ENCODE assay signal across 8 mouse cellular contexts in genomic region chr2:51914944-51915680, GRCm38 (mm10). TPM values are rescaled to one million over a fixed set of nuclear protein-coding genes. Genes with fewer than 3 reads are reported as not detected.
DNase-seq lines count a peak whose midpoint lies in the region; ATAC-seq lines count a peak whose summit lies in the region.

No protein-coding gene starts in this region.

- 11% methylated on average over 5 of the region's 5 CpGs for WGBS in large intestine, adult 2 months

- ATAC-seq in erythroblast, adult 5-6 weeks (replicated peaks; ENCODE audit: low FRiP score, poor library complexity, severe bottlenecking) = no peak

- DNase-seq in MEL-GATA-1-ER (ENCODE audit: extremely low read depth, low read depth) = peak; percentile 52
- peak; percentile 89 for DNase-seq in brain, adult 2 months (ENCODE audit: low read depth, low spot score)
- DNase-seq in fat pad, adult 2 months (ENCODE audit: extremely low read depth, low read depth, low spot score) = peak; percentile 16
- peak; percentile 63 to 68 for DNase-seq in heart, postnatal 36 days
- peak; percentile 32 for DNase-seq in large intestine, adult 2 months (ENCODE audit: low read depth, low spot score)
- DNase-seq in lung, postnatal 10 days = peak; percentile 84
- peak; percentile 22 for DNase-seq in retina, adult 2 months (ENCODE audit: low read depth, low spot score)

- intact Hi-C loops in heart, postnatal 36 days (cut with DNase I) = loop anchor here (2.0 to 10.0 kb wide), 2 partner anchors 770 to 1608 kb away; partner anchors contain the start of gene Rnd3

RNA-seq across cellular contexts. Expression of gene Rbm43, which starts 19.9 kb away (rescaled TPM):
- 1 to 10 TPM; 3.4 to 5.1 TPM for total RNA-seq in heart, postnatal 36 days (2021)
- 5.2 TPM in 2 replicates for polyA plus RNA-seq in large intestine, adult 2 months (2012; rRNA removed)
- total RNA-seq in erythroblast, adult 5-6 weeks (2015; ENCODE audit: low replicate concordance) = 13.3 and 25.7 TPM in 2 replicates
- 12.5 and 16.9 TPM in 2 replicates for total RNA-seq in erythroblast, adult 5-6 weeks (2017; ENCODE audit: low replicate concordance)

RNA-seq across cellular contexts. Expression of gene Nmi, which starts 58.2 kb away (rescaled TPM):
- 1 to 10 TPM; 7.0 to 7.9 TPM for total RNA-seq in heart, postnatal 36 days (2021)
- polyA plus RNA-seq in large intestine, adult 2 months (2012; rRNA removed) = 18.8 and 24.8 TPM in 2 replicates
- total RNA-seq in erythroblast, adult 5-6 weeks (2015; ENCODE audit: low replicate concordance) = 2.3 and 17.1 TPM in 2 replicates
- 10.8 and 30.0 TPM in 2 replicates for total RNA-seq in erythroblast, adult 5-6 weeks (2017; ENCODE audit: low replicate concordance)

Comparison
In these comparisons a context has a peak if more than half of its experiments do, and no peak if none do; other contexts are left out.
1. DNase-seq: peak in every context shown above with its lines; median percentile 89 in brain, adult 2 months; 84 in lung, postnatal 10 days; 66 in heart, postnatal 36 days; 52 in MEL-GATA-1-ER; 32 in large intestine, adult 2 months; 22 in retina, adult 2 months; 16 in fat pad, adult 2 months.